Mouse (Mus musculus) liver, adult 2 months (tissue): ENCODE measurements around the gene Tmem37.

Source experiments
- CTCF ChIP-seq: fragments of 200-500 bp; IDR thresholded peaks from 2 replicates; pipeline ENCODE4 v1.5.1; 2011; ENCODE audit warnings: low read depth, low read length, control low read depth
- POLR2A ChIP-seq: fragments of 200-500 bp; IDR thresholded peaks from 2 replicates; pipeline ENCODE4 v1.6.1; 2011; ENCODE audit warnings: low read length, control low read depth; ENCODE audit not compliant: insufficient read depth; ENCODE audit errors: extremely low read depth

GRCm38 (mm10) chr1:120120969-120121811 lies 47.3 kb upstream of the Tmem37 start, which contains the start of the genes Dbi and 3110009E18Rik:
- TF ChIP-seq POLR2A = peak; percentile 98
- TF ChIP-seq CTCF = no peak
